Mouse (Mus musculus) natural killer cell, adult 2 months (primary cell): Measurements from ENCODE around the gene Rock2.

Source experiments
- DNase-seq, 2 experiments: peaks; one replicate each; pipeline ENCODE4 v3.0.0; 2022; ENCODE audit warnings: low spot score in 2 of 2

Rock2 gene

DNA sequence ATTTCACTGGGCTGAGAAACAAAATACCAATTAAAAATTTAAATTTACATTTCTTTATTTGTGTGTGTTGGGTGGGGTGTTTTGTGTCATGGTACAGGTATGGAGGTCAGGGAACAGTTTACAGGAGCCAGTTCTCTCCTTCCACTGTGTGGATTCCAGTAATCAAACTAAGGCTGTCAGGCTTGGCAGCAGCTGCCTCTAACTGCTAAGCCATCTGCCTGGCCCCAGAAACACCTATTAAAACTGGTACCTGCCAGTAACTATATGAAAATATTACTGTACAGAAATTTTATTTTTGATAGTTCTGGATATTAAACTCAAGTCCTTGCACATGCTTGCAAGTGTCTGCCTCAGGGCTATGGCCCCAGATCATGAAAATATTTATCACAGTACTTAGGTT is 4.1 kb downstream of the Rock2 start:
- no peak for DNase-seq

DNA sequence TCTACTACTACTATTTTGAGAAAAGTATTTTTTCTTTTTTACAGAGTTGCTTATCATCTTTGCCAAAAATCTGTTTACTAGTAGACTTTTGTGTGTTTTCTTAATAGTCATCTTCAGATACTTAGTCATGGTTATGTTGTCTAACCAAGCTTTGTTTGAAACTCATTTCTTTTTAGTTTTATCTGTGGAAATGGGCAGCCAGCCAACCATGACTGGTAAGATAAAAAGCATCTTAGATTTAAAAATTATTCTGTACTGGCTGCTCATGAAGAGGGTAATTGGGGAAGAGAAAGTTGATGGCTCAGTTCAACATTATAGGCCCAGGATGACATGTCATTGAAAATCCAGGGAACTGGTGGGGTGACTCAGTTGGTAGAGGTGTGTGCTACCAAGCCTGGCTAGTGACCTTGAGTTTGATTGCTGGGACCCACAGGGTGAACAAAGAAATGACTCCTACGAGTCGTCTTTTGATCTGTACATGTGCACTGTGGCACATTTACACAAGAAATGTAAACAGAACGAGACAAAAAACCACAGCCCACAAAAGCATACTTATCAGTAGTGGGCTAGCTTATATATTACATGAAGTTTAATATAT is 6.0 kb downstream of the Rock2 start:
- DNase-seq: no peak

DNA sequence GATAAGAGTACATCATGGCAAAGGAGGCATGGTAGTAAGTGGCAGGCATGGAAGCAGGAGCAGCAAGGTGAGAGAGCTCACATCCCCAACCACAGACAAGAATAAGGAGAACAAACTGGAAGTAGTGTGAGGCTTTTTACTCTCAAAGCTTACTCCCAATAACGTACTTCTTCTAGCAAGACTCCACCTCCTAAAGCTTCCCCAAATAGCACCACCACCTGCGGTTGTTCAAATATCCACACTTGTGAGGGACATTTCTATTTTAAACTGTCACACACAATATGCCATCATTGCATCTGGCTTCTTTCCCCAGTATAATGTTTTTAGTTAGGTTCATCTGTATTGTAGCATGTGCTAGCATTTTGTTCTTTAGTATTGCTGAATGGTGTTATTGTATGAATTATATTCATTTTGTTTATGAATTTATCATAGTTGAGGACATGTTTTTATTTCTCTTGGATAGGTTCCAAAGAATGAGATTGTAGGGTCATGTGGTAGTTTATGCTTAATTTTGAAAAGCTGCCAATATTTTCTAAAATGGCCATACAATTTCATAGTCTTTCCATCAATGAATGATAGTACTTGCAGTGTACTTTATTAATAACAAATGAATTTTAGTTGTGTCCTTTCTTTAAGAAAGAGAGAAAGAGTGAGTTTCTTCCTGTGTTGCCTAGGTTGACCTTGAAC is 9.4 kb downstream of the Rock2 start:
- DNase-seq: no peak

DNA sequence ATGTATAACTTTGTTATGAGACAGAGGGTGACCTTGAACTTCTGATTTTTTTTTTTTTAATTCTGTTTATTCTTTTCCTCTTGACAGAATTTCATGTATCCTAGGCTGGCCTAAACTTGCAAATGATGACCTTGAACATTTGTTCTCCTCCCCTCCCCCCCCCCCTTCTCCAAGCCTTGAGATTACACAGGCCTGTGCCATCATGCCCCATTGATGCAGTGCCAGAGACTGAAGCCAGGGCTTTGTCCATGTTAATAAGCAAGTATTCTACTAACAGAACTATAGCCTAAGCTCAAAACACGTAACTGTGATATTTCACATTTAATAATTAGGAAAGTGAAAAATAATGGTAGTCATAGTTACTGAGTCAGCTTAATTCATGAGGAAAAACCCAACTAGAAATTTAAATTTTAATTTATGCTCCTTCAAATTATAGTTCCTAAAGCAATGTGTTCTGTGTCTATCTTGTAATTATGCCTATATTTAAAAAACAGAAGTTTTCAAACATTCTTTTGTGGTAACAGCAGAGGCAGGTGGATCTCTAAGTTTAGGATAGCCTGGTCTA is 12.7 kb downstream of the Rock2 start:
- no peak for DNase-seq

DNA sequence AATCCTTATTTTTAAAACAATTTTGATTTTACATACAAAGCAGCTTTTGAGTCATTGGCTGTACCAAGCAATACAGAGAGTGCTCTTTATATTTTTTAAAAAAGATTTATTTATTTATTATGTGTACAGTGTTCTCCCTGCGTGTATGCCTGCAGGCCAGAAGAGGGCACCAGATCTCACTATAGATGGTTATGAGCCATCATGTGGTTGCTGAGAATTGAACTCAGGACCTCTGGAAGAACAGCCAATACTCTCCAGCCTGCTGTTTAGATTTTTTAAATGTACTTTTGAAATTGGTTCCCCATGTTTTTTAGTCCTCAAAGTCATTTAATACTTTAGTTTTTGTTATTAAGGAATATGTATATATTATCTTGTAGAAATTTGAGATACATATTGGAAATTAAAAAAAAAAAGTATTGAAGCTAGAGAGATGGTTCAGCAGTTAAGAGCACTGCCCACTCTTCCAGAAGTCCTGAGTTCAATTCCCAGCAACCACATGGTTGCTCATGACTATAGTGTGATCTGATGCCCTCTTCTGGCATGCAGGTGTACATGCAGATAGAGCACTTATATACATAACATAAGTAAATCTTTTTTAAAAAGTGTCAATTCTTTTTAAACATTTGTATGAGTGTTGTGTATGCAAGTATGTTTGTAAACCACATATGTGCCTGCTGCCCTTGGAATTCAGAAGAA is 13.4 kb downstream of the Rock2 start:
- DNase-seq: no peak

DNA sequence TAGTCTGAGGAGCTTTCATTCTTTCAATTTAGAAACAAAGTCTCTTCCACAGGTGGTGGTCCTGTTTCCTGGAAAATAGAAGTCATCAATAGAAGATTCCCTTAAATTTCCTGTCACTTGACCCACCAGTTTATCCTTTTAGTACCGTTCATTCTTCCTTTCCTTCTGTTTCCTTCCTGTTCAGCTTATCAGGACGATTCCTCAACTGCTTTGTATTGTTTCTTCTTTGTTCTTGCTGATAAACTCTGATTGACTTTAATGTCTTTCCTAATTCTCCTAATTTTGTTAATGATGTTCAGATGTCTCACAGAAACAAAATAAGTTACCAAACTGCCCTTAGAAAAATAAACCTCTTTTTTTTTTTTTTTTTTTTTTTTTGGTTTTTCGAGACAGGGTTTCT is 16.8 kb downstream of the Rock2 start:
- no peak for DNase-seq

DNA sequence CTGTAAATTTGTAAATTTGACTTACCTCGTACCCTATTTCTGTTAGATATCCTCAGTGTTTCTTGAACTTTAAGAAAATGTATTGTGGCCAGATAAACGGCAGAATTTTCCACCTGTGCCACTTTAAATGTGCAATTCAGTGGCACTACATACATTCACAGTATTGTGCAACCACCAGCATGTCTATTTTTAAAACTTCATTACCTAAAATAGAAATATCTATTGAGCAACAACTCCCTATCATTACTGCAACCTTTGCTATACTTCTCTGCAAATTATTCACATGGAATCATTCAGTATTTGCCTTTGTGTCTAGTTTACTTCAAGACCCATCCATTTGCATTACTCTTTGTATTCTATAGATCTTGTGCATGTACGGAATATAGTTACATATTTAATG is 17.9 kb downstream of the Rock2 start:
- DNase-seq: no peak

DNA sequence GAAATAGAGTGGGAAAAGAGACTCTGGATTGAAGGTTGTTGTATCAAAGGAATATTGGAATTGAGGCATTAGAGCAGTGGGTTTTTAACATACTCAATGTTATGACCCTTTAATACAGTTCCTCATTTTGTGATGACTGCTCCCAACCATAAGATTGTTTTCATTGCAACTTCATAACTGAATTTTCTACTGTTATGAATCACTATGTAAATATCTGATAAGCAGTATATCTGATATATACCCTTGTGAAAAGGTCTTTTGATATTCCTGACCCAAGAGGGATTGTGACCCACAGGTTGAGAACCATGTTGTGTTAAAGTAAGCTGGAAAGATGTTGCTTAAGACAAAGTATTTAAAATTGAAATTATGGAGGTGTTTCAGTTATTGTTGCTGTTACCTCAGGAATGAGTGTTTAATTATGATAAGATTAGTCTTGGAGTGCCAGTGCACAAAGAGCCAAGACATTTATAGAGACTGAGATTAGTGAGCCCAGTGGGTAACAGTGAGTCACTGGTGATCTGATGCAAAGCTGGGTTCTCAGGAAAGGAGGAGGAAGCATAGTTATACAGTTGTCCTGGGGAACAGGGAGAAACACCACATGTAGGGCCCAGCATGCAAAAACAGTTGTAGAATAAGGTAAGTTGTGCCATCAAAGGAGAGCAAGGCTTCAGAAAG is 25.6 kb downstream of the Rock2 start:
- no peak for DNase-seq

DNA sequence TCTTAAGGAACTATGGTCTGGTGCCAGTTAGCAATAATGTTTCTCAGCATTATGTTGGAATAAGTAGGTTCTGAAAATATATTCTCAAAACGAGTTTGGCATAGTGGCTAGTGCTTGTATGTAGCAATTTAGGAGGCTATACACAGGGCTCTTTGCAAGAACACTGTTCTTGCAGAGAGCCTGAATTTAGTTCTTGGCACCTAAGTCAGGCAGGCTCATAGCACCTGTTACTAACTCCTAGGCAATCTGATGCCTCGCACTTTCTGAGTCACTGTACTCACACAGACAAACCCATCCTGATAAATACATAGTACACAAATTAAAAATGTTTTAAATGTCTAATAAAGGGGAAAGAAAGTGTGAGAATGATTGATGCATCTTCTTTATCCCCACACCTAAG is 33.2 kb downstream of the Rock2 start:
- DNase-seq: no peak

DNA sequence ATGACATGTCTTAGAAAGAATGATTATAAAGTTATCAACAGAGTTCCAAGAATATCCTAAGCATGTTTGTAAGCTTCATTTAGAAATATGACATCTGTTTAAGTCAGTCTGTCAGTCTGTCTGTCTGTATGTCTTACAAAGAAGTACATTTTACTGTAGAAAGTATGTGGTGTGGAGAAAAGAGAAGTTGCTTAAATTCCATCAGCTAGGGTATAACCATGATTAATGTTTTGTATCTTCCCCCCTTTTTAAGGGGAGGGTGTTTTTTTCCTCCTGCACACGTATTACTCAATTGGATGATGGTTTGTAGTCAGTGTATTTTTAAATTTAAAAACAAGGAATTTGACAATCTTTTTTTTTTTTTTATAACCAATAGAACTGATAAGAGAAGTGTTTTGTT is 39.7 kb downstream of the Rock2 start:
- no peak for DNase-seq

DNA sequence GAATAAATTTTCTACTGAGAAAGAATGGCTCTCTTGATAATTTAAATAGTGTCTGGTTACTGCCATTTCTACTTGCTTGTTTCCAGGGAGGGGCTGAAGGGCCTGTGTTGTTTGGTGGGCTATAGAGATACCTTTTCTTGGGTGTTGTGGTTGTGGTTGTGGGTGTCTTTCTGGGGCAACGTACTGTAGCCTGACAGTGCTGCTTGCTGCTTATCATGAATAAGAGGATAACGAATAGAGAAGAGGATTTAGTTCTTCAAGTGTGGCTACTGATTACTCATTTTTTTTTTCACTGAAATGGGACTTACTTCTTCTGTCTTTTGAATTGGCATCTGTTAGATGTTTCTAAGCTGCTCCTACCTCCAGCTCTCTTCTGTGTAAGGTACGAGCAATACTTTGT is 47.3 kb downstream of the Rock2 start:
- no peak for DNase-seq

DNA sequence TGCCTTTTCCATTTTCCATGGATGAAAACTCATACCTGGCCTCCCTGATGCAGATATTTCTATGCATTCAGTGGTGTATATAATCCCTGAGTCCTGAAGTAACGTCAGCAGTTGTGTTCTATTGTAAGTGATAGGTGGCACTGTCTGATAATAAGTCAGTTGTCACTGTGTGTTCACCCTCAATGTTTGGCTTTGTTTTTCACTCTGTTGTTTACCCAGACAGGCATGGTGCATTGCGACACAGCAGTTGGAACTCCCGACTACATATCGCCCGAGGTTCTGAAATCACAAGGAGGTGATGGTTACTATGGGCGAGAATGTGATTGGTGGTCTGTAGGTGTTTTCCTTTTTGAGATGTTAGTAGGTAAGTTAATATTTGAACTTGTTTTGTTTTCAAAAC is 53.5 kb downstream of the Rock2 start:
- no peak for DNase-seq

DNA sequence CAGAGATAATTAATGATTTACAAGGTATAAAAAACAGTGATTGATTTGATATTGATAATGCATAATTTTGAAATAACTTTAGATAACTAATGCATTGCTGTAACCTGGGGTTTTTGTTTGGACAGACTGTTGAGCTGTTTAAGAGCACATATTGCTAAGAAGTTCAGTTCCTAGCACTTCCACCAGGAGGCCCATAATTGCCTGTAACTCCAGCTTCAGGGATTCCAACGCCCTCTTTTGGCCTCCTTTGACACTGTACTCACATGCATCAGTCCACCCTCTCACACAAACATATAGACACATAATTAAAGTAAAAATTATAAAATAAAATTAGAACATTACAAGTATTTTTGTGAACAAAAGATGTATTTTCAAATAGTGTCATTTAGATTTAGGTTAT is 64.2 kb downstream of the Rock2 start:
- DNase-seq: peak in 1 of 2 experiments; percentile 15

DNA sequence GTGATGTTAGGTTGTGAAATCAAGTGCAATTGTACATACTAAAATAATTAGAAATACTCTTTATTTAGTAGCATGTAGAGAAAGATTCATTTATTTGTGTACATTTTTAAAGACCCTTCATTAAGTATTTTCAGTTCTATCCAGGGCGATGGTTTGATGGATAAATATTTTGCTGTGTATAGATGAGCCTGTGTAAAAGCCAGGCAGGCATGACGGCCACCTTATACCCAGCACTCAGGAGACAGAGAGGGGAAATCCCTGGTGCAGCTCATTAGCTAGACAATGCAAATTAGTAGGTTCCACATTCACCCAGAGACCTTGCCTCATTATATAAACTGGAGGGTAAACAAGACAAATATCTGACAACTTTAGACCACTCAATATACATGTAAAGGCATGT is 68.7 kb downstream of the Rock2 start:
- peak in 1 of 2 experiments; percentile 30 for DNase-seq

DNA sequence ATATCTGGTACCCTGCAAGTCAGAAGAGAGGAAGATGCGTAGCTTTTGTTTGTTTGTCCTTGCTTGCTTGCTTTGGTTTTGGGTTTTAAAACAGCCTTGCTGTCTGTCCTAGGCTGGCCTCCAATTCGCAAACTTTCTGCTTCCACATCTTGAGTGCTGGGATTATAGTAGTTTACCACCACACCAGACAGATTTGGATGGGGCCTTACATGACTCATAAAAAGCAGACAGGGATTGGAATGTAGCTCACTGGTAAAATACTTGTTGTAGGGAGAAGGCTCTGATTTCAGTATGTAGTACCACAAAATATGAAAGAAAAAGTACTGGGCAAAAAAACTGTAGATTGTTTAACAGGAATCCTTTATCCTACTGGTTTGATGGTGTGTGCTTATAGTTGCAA is 72.1 kb downstream of the Rock2 start:
- no peak for DNase-seq

DNA sequence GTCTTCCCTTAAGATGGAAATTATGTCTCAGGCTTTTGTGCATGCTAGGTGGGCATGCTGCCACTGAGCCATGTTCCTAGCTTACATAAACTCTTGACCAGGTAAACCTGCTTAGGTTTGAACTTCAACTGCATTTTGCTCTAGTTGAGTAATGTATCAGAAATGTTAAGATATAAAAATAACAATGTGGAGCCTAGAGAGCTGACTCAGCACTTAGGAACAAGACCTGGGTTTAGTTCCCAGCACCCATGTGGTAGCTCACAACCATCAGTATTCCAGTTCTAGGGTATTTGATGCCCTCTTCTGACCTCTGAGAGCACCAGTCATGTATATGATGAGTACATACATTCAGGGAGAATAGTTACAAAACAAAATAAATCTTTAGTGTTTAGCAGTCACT is 82.4 kb downstream of the Rock2 start:
- no peak for DNase-seq

DNA sequence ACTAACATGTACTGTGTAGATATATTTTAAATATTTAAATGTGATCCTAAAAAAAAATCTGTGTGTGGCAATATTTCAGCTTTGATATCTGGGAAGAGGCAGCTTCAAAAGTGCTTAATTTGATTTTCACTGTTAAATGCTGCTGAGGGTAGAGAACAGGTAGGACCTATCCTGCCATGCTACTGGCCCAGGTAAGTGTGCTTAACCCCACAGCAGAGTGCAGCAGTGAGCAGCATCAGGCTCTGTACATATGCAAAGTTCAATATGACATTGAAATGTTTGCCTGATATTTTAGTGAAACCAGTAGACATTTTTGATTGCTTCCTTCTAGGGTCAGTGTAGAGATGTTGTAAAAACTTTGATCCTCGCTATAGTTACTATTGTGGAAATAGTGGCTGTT is 91.1 kb downstream of the Rock2 start:
- no peak for DNase-seq

DNA sequence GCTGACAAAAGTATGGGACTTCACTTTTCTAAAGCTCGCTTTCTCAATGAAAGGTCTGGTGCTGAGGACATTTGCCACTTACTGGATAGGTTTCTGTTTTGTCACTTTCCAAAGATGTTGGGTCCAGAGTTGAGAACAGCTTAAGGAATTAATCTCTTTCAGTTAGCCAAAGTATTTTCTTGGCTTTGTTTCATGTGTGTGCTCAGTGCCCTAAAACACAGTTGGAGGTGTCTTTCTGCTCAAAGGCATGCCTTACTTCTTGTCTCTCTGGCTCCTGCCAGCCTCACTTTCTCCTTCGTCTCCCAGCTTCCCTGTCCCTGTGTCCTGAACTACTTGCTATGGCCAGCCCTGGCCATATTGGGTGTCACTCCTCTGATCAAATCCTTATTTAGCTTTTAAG is 96.7 kb downstream of the Rock2 start:
- DNase-seq: no peak

DNA sequence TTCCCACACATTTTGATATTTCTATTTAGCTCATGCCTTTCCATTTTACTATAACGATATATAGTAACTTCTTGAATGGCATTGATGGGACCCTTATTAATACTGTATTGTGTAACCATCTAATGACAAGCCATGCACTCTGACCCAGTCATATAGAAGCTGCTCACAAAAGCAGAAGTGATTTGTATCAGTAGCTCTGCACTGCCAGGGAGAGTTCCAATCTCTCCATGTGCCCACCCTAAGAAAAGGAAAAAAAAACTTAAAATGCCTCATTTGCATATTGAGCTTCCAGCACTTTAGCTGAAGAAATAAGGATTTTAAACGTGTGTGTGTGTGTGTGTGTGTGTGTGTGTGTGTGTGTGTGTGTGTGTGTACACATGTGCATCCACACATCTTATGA is 97.7 kb downstream of the Rock2 start:
- no peak for DNase-seq

DNA sequence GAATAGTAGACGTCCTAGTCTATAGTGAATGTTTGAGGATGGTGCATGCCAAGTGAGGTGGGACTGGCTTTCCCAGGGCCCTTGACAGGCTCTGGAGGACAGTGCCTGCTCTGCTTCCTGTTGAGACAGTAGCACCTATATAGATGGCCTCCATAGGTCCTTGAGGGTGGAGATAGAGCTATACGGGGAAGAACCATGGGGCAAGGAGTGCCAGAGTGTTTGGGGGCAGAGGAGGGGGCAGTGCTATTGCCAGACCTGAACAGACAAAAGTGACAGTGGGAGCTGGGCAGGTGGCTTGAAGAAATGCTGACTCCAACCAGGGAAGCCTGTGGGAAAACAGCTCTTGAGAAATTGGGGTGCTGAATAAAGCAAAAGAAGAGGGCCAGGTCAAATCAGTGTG is 99.6 kb downstream of the Rock2 start:
- no peak for DNase-seq

DNA sequence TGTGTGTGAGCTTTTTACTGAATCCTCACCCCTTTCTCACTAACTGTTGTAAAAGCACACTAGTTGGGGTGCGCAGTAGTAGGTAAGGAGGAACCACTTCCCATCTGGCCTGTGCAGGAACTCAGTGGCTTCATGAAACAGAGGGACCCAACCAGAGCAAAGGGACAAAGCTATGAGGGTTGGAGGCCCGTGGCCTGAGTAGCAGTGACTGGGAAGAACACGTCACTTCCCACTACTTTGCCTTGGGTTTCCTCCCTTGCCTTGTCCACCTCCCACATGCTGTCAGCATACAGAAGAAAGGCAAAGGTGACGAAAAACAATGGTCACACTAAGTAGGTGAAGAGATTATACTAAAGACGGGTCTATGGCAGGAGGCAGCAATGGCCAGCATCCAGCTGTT is 101.6 kb downstream of the Rock2 start:
- no peak for DNase-seq

DNA sequence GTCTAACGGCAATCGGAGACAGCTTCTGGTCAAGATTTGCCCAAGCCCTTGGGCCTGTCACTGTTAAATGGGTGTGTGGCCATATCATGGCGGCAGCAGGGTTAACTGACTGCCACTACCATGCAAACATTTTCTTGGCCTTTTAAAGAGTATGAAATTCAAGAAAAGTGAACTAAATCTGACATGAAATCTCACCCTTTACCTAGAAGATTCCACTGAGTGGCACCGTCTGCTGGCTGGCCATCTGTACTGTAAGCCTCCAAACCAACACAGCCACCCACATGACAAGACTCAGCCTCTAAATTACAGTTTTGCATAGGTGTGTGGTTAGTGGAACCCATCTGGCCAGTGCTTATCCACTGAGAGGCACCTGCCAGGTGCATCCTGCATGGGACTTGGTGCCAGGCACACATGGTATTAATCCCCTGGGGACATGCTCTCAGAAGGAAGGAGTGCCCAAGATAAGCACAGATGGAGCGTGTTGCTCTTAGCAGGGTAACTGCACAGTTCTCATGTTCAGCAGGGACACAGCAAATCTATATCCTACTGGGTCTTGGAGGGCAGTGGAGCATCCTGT is 102.3 kb downstream of the Rock2 start:
- peak in 1 of 2 experiments; percentile 28 for DNase-seq
